Mouse (Mus musculus) intestine, postnatal 0 days (tissue): ENCODE measurements around the gene Slc6a19. TPM values are rescaled to one million over a fixed set of nuclear protein-coding genes. Genes with fewer than 3 reads are reported as not detected.
A peak's percentile ranks its signal among the peaks of the same experiment; 100 is the strongest.

Source experiments
- ATAC-seq: fragments of 200-750 bp; cut with Nextera tagmentation; 2 replicates; pipeline ENCODE4 v1.8.0; 2017; ENCODE audit warnings: mild to moderate bottlenecking, moderate TSS enrichment, moderate library complexity
- H3K27ac ChIP-seq: fragments of 300-500 bp; sonication (generic); 2 replicates; pipeline ENCODE4 v1.5.1; 2014; ENCODE audit warnings: mild to moderate bottlenecking, low read depth, low read length, moderate library complexity
- H3K27me3 ChIP-seq: fragments of 300-500 bp; sonication (generic); replicated peaks from 2 replicates; pipeline ENCODE4 v1.6.1; 2014; ENCODE audit warnings: low read length, mixed read lengths; ENCODE audit not compliant: control insufficient read depth, insufficient read depth
- H3K36me3 ChIP-seq: fragments of 300-500 bp; sonication (generic); 2 replicates; pipeline ENCODE4 v1.6.1; 2014; ENCODE audit warnings: mild to moderate bottlenecking, moderate library complexity; ENCODE audit not compliant: control insufficient read depth, insufficient read depth
- H3K4me1 ChIP-seq: fragments of 300-500 bp; sonication (generic); replicated peaks from 2 replicates; pipeline ENCODE4 v1.6.1; 2014; ENCODE audit warnings: antibody characterized with exemption, low read length, mixed read lengths; ENCODE audit not compliant: control insufficient read depth, insufficient read depth
- H3K4me2 ChIP-seq: fragments of 300-500 bp; sonication (generic); replicated peaks from 2 replicates; pipeline ENCODE4 v1.6.1; 2014; ENCODE audit warnings: low read depth, mild to moderate bottlenecking, moderate library complexity
- H3K4me3 ChIP-seq: fragments of 300-500 bp; sonication (generic); 2 replicates; pipeline ENCODE4 v1.5.1; 2014; ENCODE audit warnings: low read depth, low read length
- H3K9ac ChIP-seq: fragments of 300-500 bp; sonication (generic); 2 replicates; pipeline ENCODE4 v1.6.1; 2014; ENCODE audit warnings: mild to moderate bottlenecking, low read depth, low read length
- H3K9me3 ChIP-seq: fragments of 300-500 bp; sonication (generic); 2 replicates; pipeline ENCODE4 v1.6.1; 2016; ENCODE audit warnings: mixed run types; ENCODE audit not compliant: control insufficient read depth
- CTCF ChIP-seq: sonication (generic); IDR thresholded peaks from 2 replicates; pipeline ENCODE4 v1.5.1; 2016; ENCODE audit warnings: low read depth, mild to moderate bottlenecking, control low read depth, antibody characterized with exemption, moderate library complexity
- WGBS: fragments of 180-500 bp; shearing (Covaris S2); extraction: QIAGEN DNeasy Blood & Tissue Kit; methylation state at CpG from one replicate; pipeline ENCODE4 v1.1.7; 2014; 5-methylcytosine and 5-hydroxymethylcytosine counted together
- polyA plus RNA-seq: library from polyadenylated mRNA; unstranded; fragments of >200 nt; fragmentation: Nextera tagmentation; extraction: Ambion mirVana; gene quantifications from 2 replicates; pipeline ENCODE4 v1.2.1, GENCODE M21; 2015

Gene Slc6a19
- polyA plus RNA-seq, 1 experiment from 2014 or later: 110 TPM

- Histone ChIP-seq H3K9me3 (no peaks in the 10 kb centered on the region), H3K4me2 (no peak overlapping the region), H3K27ac (no peak overlapping the region), H3K36me3 (no peaks in the 10 kb centered on the region), H3K4me3 (no peak overlapping the region), H3K27me3 (no peaks in the 10 kb centered on the region), H3K4me1 (no peaks in the 10 kb centered on the region), H3K9ac (no peak overlapping the region)
- WGBS: 1% methylated on average over 2 of the region's 2 CpGs
- ATAC-seq: 0 out of 2 replicates have a peak, but pooled peaks have one; percentile 8
- TF ChIP-seq CTCF: peak; percentile 97
These were observed 13.6 kb upstream of the Slc6a19 start for GRCm38 (mm10) chr13:73718225-73718624.

DNA sequence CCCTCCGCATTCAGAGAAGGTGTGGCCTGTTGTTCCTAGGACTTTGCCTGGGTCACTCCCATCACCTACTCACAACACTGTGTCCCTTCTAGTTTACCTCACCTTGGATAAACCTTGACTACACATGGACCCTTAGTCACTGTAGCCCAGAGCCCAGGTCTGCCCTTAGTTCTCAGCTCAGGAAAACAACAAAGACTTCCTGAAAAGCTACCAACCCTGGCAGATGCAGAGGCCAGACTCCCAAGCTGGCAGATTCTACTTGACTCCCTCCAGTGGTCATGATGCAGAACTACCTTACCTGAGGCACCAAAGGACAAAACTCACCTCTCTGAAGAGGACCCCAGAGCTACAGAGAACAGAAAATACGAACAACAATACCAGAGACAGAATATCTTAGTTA, 9.4 kb upstream of the Slc6a19 start:
- Histone ChIP-seq H3K27me3 (no peaks in the 10 kb centered on the region), H3K36me3 (no peaks in the 10 kb centered on the region), H3K27ac (no peak overlapping the region), H3K4me1 (no peaks in the 10 kb centered on the region; the same call in 1 of the 2 replicates), H3K9ac (no peak overlapping the region), H3K9me3 (no peaks in the 10 kb centered on the region), H3K4me3 (no peak overlapping the region), H3K4me2 (no peak overlapping the region)
- TF ChIP-seq CTCF: peak; percentile 81
- WGBS: 45% methylated on average over 2 of the region's 2 CpGs
- ATAC-seq: peak; percentile 80

GRCm38 (mm10) chr13:73713204-73713603, 8.5 kb upstream of the Slc6a19 start:
- Histone ChIP-seq H3K4me1 (no peaks in the 10 kb centered on the region; the same call in 1 of the 2 replicates), H3K27me3 (no peaks in the 10 kb centered on the region), H3K27ac (peak overlapping the region; percentile 62), H3K4me2 (no peak overlapping the region), H3K36me3 (no peaks in the 10 kb centered on the region), H3K9ac (no peak overlapping the region), H3K4me3 (no peak overlapping the region), H3K9me3 (no peaks in the 10 kb centered on the region)
- peak; percentile 52 for ATAC-seq
- no peak for TF ChIP-seq CTCF
- 40% methylated on average over 4 of the region's 4 CpGs for WGBS

- no peak overlapping the region for H3K9ac ChIP-seq
- H3K4me3 ChIP-seq: no peak overlapping the region
- no peaks in the 10 kb centered on the region for H3K27me3 ChIP-seq
- no peak overlapping the region for H3K4me2 ChIP-seq
- no peaks in the 10 kb centered on the region for H3K9me3 ChIP-seq
- H3K4me1 ChIP-seq: no peaks in the 10 kb centered on the region; the same call in 1 of the 2 replicates
- TF ChIP-seq CTCF: no peak
- ATAC-seq: peak; percentile 50
- no peaks in the 10 kb centered on the region for H3K36me3 ChIP-seq
- peak overlapping the region; percentile 62 for H3K27ac ChIP-seq
- WGBS: 68% methylated on average over 3 of the region's 3 CpGs
These were observed 7.6 kb upstream of the Slc6a19 start for GRCm38 (mm10) chr13:73712228-73712627.

DNA sequence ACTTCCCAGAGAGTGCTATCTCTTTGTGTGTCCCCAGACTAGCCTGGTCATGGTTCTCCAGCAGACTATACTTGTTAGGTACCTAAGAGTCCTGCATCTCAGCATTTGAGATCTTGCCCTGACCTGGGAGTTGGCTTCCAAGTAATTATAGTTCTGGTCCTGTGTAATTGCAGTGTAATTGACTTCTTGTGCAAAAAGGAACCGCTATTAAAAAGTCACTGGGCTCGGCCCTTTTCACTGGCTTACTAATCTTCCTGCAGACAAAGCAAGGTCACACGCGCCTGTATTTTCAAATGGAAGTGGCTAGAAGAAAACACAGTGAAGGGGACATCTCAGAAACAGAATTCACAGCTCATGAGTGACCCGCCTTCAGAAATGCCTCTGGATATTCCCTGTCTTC, 7.1 kb upstream of the Slc6a19 start:
- Histone ChIP-seq H3K4me1 (no peaks in the 10 kb centered on the region; the same call in 1 of the 2 replicates), H3K27me3 (no peaks in the 10 kb centered on the region)
- 64% methylated on average over 5 of the region's 5 CpGs for WGBS

DNA sequence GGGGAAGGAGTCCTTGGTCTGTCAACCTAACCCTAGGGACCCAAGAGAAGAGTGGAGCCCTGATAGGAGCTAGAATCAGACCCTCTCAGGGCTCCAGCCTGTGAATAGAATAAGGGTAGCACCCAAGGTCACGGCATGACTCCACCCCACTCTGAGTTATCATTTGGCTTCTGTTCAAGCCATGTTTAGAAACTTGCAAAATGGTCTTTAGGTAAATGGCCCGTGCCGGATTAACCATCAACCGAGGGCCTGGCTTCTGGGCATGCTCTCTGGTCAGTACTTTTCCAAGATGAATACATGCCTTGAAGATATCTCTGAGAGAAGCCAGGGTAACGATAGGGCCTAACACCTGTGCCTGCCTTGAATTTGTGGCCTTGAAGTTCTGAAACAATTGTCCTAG, 6.6 kb upstream of the Slc6a19 start:
- H3K4me3 ChIP-seq: no peak overlapping the region
- WGBS: 49% methylated on average over 5 of the region's 5 CpGs
- peak overlapping the region; percentile 62; the same call in 1 of the 2 replicates for H3K27ac ChIP-seq

More for the DNA sequence above, 7.1 kb upstream of the Slc6a19 start:
- H3K4me3 ChIP-seq: no peak overlapping the region
- no peak for TF ChIP-seq CTCF
- no peak for ATAC-seq
- no peak overlapping the region for H3K4me2 ChIP-seq
- H3K9me3 ChIP-seq: no peaks in the 10 kb centered on the region
- H3K36me3 ChIP-seq: no peaks in the 10 kb centered on the region
- H3K27ac ChIP-seq: peak overlapping the region; percentile 62
- no peak overlapping the region for H3K9ac ChIP-seq

More for the DNA sequence above, 6.6 kb upstream of the Slc6a19 start:
- no peaks in the 10 kb centered on the region for H3K9me3 ChIP-seq
- ATAC-seq: no peak
- no peaks in the 10 kb centered on the region for H3K27me3 ChIP-seq
- TF ChIP-seq CTCF: no peak
- no peaks in the 10 kb centered on the region for H3K36me3 ChIP-seq
- H3K9ac ChIP-seq: no peak overlapping the region
- H3K4me1 ChIP-seq: no peaks in the 10 kb centered on the region; the same call in 1 of the 2 replicates
- H3K4me2 ChIP-seq: no peak overlapping the region
